Mouse (Mus musculus) intestine, postnatal 0 days (tissue): ENCODE data around the gene Speer4f1. TPM values are rescaled to one million over a fixed set of nuclear protein-coding genes. Genes with fewer than 3 reads are reported as not detected.
"Not testable (repeated sequence)": the region's sequence is repeated elsewhere in the genome, so short reads cannot be mapped to it uniquely, and the experiment has no call there.

Experiments used
- ATAC-seq: fragments of 200-750 bp; cut with Nextera tagmentation; 2 replicates; pipeline ENCODE4 v1.8.0; 2017; ENCODE audit warnings: mild to moderate bottlenecking, moderate TSS enrichment, moderate library complexity
- H3K27ac ChIP-seq: fragments of 300-500 bp; sonication (generic); 2 replicates; pipeline ENCODE4 v1.5.1; 2014; ENCODE audit warnings: mild to moderate bottlenecking, low read depth, low read length, moderate library complexity
- H3K27me3 ChIP-seq: fragments of 300-500 bp; sonication (generic); replicated peaks from 2 replicates; pipeline ENCODE4 v1.6.1; 2014; ENCODE audit warnings: low read length, mixed read lengths; ENCODE audit not compliant: control insufficient read depth, insufficient read depth
- H3K36me3 ChIP-seq: fragments of 300-500 bp; sonication (generic); 2 replicates; pipeline ENCODE4 v1.6.1; 2014; ENCODE audit warnings: mild to moderate bottlenecking, moderate library complexity; ENCODE audit not compliant: control insufficient read depth, insufficient read depth
- H3K4me1 ChIP-seq: fragments of 300-500 bp; sonication (generic); replicated peaks from 2 replicates; pipeline ENCODE4 v1.6.1; 2014; ENCODE audit warnings: antibody characterized with exemption, low read length, mixed read lengths; ENCODE audit not compliant: control insufficient read depth, insufficient read depth
- H3K4me2 ChIP-seq: fragments of 300-500 bp; sonication (generic); replicated peaks from 2 replicates; pipeline ENCODE4 v1.6.1; 2014; ENCODE audit warnings: low read depth, mild to moderate bottlenecking, moderate library complexity
- H3K4me3 ChIP-seq: fragments of 300-500 bp; sonication (generic); 2 replicates; pipeline ENCODE4 v1.5.1; 2014; ENCODE audit warnings: low read depth, low read length
- H3K9ac ChIP-seq: fragments of 300-500 bp; sonication (generic); 2 replicates; pipeline ENCODE4 v1.6.1; 2014; ENCODE audit warnings: mild to moderate bottlenecking, low read depth, low read length
- H3K9me3 ChIP-seq: fragments of 300-500 bp; sonication (generic); 2 replicates; pipeline ENCODE4 v1.6.1; 2016; ENCODE audit warnings: mixed run types; ENCODE audit not compliant: control insufficient read depth
- CTCF ChIP-seq: sonication (generic); IDR thresholded peaks from 2 replicates; pipeline ENCODE4 v1.5.1; 2016; ENCODE audit warnings: low read depth, mild to moderate bottlenecking, control low read depth, antibody characterized with exemption, moderate library complexity
- WGBS: fragments of 180-500 bp; shearing (Covaris S2); extraction: QIAGEN DNeasy Blood & Tissue Kit; methylation state at CpG from one replicate; pipeline ENCODE4 v1.1.7; 2014; 5-methylcytosine and 5-hydroxymethylcytosine counted together
- polyA plus RNA-seq: library from polyadenylated mRNA; unstranded; fragments of >200 nt; fragmentation: Nextera tagmentation; extraction: Ambion mirVana; gene quantifications from 2 replicates; pipeline ENCODE4 v1.2.1, GENCODE M21; 2015

The Speer4f1 gene
- polyA plus RNA-seq, 1 experiment from 2014 or later = not detected

GRCm38 (mm10) chr5:17454952-17455586 is 20.8 kb upstream of the Speer4f1 start:
- H3K27ac ChIP-seq = no peak overlapping the region
- H3K4me3 ChIP-seq = no peak overlapping the region
- H3K9ac ChIP-seq = no peak overlapping the region
- H3K36me3 ChIP-seq = no peaks in the 10 kb centered on the region
- no peak overlapping the region for H3K4me2 ChIP-seq
- no peak for TF ChIP-seq CTCF
- no peaks in the 10 kb centered on the region for H3K27me3 ChIP-seq
- no peaks in the 10 kb centered on the region for H3K4me1 ChIP-seq
- no peaks in the 10 kb centered on the region for H3K9me3 ChIP-seq
- no peak for ATAC-seq
- 82% methylated on average over 6 of the region's 6 CpGs for WGBS

- H3K4me1 ChIP-seq = no peaks in the 10 kb centered on the region
- H3K9ac ChIP-seq = no peak overlapping the region
- H3K27ac ChIP-seq = no peak overlapping the region
- no peak overlapping the region for H3K4me3 ChIP-seq
- no peak for ATAC-seq
- TF ChIP-seq CTCF = no peak
- 78% methylated on average over 3 of the region's 3 CpGs for WGBS
- no peaks in the 10 kb centered on the region for H3K27me3 ChIP-seq
- H3K4me2 ChIP-seq = no peak overlapping the region
- no peaks in the 10 kb centered on the region for H3K36me3 ChIP-seq
- no peaks in the 10 kb centered on the region for H3K9me3 ChIP-seq
Measured at GRCm38 (mm10) chr5:17456671-17457070, 19.2 kb upstream of the Speer4f1 start.

GRCm38 (mm10) chr5:17468120-17468519 is 7.8 kb upstream of the Speer4f1 start:
- not testable (repeated sequence) for H3K27ac ChIP-seq, H3K4me2 ChIP-seq, ATAC-seq, H3K27me3 ChIP-seq, H3K36me3 ChIP-seq, H3K4me1 ChIP-seq, H3K4me3 ChIP-seq, H3K9me3 ChIP-seq, H3K9ac ChIP-seq
- 71% methylated on average over 4 of the region's 4 CpGs for WGBS

GRCm38 (mm10) chr5:17476476-17476875 is 578 bp downstream of the Speer4f1 start:
- TF ChIP-seq CTCF = no peak
- no peaks in the 10 kb centered on the region for H3K27me3 ChIP-seq
- H3K4me2 ChIP-seq = no peak overlapping the region
- no peak overlapping the region for H3K9ac ChIP-seq
- ATAC-seq = no peak
- 48% methylated on average over 1 of the region's 1 CpGs for WGBS
- no peak overlapping the region for H3K4me3 ChIP-seq
- no peaks in the 10 kb centered on the region for H3K4me1 ChIP-seq
- H3K27ac ChIP-seq = no peak overlapping the region
- H3K36me3 ChIP-seq = no peaks in the 10 kb centered on the region
- H3K9me3 ChIP-seq = no peaks in the 10 kb centered on the region

DNA sequence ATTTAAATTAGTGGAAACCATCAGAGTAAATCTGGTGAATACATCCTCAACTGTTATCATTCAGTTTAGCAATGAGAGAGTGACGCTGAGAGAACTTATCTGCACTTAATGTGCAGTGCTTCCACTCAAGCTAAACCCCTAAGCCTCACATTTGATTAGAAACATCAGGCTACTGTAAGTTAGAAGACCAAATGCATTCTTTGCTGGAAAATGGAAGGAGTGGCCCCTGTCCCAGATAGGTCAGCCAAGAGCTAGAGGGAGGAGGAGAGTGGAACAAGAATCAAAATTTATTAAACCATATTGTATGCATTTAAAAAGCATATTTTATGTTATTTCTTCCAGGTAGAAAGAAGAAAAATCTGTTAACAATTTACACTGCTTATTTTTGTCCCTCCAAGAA is 14.0 kb downstream of the Speer4f1 start:
- Histone ChIP-seq H3K4me2 (no peak overlapping the region), H3K27me3 (no peaks in the 10 kb centered on the region), H3K9ac (no peak overlapping the region), H3K36me3 (no peaks in the 10 kb centered on the region), H3K4me3 (no peak overlapping the region), H3K4me1 (no peaks in the 10 kb centered on the region), H3K27ac (no peak overlapping the region), H3K9me3 (no peaks in the 10 kb centered on the region)
- WGBS = 72% methylated on average over 1 of the region's 1 CpGs
- ATAC-seq = no peak
- TF ChIP-seq CTCF = no peak

DNA sequence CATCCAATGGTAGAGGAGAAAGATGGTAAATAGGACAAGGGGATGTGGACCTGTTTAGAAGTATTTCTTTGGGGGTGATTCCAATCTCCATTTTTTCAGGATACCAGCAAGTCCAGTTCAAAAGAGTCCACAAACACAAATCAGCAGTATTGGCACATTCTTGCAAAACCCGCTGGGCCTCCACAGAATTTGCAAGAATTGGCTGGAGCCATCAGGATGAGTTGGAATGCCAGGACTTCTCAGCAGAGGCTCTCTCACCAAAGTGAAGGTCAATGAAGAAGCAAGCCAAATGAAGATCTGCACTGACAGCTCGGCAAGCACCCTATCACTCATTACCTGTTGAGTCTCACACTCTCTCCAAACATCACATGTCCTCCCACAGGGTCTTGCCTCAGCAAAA is 19.7 kb downstream of the Speer4f1 start:
- 90% methylated on average over 2 of the region's 2 CpGs for WGBS
- TF ChIP-seq CTCF = no peak
- H3K4me2 ChIP-seq = no peak overlapping the region
- H3K36me3 ChIP-seq = no peaks in the 10 kb centered on the region
- no peak overlapping the region for H3K27ac ChIP-seq
- H3K4me1 ChIP-seq = no peaks in the 10 kb centered on the region
- H3K9ac ChIP-seq = no peak overlapping the region
- H3K9me3 ChIP-seq = no peaks in the 10 kb centered on the region
- no peak for ATAC-seq
- no peak overlapping the region for H3K4me3 ChIP-seq
- no peaks in the 10 kb centered on the region for H3K27me3 ChIP-seq

DNA sequence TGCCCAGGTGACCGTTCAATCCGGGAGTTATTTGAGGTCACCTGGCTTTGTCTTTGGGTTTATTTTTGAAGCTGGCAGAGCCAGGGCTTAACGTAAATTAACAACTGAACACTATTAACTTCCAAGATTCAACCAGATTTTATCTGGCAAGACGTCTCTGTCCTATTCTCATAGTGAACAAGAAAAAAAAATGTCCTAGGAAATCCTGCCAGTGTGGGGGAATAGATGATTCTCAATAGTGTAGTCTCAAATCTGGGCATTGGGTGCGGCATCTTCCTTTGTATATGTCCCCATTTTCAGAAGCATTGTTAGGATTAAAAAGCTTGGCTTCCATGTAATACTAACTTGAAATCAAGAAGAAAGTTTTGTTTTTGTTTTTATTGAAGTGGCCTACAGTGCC is 20.8 kb downstream of the Speer4f1 start:
- 87% methylated on average over 5 of the region's 5 CpGs for WGBS
- Histone ChIP-seq H3K36me3 (no peaks in the 10 kb centered on the region), H3K4me1 (no peaks in the 10 kb centered on the region), H3K27me3 (no peaks in the 10 kb centered on the region), H3K27ac (no peak overlapping the region), H3K9me3 (no peaks in the 10 kb centered on the region), H3K4me3 (no peak overlapping the region), H3K4me2 (no peak overlapping the region), H3K9ac (no peak overlapping the region)
- ATAC-seq = no peak
- no peak for TF ChIP-seq CTCF
